Mouse (Mus musculus): ENCODE data around the gene Nr1d1.

The Nr1d1 gene

DNA sequence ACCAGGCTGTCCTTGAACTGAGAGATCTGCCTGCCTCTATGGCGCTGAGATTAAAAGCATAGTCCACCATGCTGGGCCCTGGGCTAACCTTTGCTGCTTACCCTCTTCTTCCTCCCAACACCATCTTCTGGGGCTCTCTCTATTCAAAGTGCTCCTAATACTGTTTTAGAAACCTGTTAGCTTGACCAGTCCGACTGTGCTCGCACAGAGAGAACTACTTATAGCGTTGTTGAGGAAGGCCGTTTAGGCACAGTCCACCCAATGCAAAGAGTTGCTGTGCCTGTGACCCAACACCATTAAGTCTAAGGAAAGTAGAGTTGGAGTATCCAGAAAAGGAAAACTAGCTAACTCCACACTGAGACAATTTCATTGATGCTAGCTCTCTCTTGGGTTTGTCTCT, 13.0 kb upstream of the Nr1d1 start:
- no peak for DNase-seq (ENCODE audit: low spot score in 2 of 2)

DNA sequence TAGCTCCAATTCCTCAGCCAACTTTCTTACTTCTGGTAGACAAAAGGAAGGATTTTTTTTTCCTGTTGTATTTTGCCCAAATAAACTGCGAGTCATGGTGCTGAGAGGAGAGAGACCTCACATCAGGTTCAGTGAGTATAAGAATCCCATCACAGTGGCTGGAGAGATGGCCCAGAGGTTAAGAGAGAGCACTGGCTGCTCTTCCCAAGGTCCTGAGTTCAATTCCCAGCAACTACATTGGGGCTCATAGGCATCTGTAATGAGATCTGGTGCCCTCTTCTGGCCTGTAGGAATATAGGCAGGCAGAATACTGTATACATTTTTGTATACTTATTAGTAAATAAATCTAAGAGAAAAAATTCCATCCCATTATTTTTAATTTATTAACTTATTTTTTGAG, 12.6 kb upstream of the Nr1d1 start:
- no peak for DNase-seq (ENCODE audit: low spot score in 2 of 2)

DNA sequence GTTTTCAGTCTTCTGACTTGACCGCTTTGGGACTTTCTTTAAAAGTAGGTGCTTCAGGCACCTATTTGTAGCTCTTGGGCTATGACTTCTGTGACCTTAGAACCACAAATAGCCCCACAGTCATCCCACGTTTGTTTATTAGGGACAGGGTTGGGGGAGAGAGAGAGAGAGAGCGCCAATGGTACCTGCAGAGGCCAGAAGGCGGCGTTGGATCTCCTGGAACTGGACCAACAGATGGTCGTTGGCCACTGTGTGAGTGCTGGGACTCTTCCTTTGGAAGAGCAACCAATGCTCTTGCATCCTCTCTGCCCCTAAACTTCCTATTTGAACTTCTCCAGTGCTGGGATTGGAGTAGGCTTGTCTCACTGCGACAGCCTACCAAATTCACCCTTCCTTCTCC, 12.1 kb upstream of the Nr1d1 start:
- no peak for DNase-seq (ENCODE audit: low spot score in 2 of 2)

DNA sequence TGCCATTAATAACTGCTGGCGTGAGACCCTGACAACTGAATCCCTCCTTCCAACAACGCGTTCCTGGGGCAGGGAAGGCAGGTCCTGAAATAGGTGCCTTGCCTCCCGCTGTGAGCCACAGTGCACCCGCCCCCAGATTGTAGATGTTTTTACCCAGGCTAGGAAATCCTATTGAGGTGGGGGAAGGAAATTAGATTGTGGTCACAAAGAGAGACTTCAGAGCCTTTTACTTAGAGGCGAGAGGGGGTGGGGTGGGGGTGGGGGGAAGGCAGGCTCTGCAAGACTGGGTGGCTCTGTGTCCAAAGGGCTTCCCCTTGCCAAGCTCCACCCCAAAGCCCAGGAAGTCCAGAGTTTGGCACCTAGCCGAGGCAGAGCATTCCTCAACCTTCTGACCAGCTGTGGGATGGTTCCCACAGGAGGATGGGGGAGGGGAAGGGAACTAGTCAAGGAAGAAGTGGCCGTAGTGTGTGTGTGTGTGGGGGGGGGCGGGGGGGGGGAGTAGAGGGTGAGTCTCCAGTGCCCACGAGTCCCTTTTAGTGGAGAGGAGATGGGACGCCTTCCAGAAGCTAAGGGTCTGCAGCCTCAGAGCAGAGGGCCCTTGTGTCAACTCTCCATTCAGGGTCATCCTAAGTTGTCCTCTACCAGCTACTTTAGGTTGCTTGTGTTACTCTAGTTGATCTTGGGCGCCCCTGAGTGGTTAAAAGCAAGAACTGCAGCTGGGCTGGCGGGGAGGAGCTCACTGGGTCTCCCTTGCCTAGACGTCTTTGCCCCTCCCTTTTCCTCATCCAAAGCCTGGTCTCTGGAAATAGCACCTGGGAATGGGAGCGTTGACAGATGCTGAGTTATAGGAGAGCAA, 11.5 kb upstream of the Nr1d1 start:
- peak; percentile 96 to 97 for DNase-seq (ENCODE audit: low spot score in 2 of 2)

DNA sequence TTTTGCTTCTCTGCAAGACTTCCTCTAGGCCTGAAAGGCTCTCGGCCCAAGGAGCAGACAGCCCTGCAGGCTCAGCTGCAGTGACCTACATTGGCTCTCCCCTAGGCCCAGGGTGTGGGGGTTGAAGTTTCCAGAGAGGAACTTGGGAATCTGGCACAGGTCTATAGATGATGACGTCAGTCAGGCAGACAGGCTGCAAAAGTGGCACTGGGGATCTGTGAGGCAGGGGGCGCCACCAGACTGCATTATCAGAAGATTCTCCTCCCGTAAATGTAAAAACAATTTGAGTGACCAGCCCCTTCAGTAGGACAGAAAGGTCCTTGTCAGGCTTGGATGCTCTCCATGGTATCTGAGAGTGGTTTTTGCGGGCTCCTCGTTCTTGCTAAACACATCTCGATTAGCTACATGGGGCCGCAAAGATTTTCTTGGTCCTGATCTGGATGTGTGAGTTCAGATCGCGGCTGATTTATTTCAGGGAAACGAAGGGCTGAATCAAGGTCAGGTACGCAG, 10.7 kb upstream of the Nr1d1 start:
- DNase-seq (ENCODE audit: low spot score in 2 of 2), result peak; percentile 93 to 94

DNA sequence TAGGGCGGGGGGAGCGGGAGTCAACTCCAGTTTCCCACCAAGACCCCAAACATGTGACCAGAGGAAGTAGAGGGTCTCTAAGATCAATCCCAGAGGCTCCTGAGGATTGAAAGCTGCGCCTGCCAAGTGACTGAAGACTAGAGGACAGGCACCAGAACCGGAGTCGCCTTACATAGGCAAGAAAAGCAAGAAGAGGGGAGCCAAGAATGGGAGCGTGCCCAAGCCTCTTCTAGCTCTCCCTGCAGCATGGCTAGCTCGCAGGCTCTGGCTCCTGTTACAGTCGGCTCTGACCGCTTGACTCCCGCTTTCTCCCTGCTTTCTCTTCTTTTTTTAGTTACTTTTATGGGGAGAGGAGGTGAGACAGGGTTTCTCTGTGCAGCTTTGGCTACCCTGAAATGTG, 10.1 kb upstream of the Nr1d1 start:
- DNase-seq (ENCODE audit: low spot score in 2 of 2), result peak in 1 of 2 experiments; percentile 38

DNA sequence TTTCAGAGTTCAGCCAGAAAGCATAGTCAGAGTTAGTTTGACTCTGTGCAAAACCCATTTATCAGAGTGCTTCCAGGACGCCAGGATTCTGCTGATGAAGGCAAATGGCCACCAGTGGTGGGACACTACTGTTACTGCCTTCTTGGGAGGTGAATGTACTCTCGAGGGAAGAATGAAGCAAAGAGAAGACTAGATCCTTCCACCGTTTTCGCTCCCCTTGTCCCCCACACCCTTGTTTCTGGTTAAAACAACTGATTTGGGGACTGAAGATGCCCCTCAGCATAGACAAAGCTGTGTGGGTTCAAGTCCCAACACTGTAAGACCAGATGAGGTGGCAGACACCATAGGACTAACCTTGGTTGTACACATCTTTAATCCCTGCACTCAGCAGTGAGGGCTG, 9.0 kb upstream of the Nr1d1 start:
- DNase-seq (ENCODE audit: low spot score in 2 of 2), result no peak

DNA sequence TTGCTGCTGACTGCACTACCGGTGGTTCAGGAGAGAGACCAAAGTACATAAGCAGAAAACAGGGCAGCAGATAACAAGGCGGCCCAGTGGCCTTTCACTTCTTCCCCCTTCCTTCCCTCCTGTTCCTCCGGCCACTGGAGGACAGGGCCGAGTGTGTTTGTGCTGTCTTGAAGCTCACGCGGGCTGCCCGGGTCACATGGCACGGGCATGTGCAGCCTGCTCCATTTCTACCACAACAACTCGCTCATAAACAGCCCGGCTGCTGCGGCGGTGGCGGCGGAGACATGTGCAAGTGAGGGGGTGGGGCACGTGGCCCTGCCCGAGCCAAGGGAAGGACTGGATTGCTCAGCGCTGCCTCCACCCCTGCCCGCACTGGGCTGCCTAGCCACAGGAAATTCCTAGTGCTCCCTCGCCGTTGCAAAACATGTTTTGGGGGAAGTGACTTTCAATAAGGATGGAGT, 8.1 kb upstream of the Nr1d1 start:
- peak; percentile 96 to 98 for DNase-seq (ENCODE audit: low spot score in 2 of 2)

DNA sequence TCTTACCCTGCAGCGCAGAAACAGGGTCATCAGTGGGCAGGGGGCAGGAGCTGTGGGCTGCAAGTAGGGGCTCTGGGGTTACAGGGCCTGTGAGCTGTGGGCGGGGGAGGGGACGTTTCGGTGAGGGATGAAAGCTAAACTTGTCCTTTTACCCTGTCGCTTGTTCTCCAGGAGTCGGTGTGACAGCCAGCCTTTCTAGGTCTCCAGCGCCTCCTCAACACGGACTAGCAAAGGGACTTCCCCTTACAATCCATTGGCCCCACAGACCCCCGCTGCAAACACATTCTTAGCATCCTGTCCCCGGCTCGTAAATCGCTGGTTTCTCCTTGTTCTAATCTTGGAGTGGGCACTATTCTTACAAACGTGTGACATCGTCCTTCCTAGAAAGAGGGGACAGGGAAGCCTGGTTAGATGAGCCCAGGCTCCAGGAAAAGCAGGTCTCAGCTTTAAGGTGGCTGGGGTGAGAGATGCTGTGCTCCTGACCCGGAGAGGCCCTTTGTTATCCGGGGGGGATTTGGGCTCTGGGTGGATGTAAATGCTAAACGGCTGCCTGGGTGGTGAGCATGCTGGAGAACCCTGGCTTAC, 7.6 kb upstream of the Nr1d1 start:
- peak; percentile 63 to 68 for DNase-seq (ENCODE audit: low spot score in 2 of 2)

DNA sequence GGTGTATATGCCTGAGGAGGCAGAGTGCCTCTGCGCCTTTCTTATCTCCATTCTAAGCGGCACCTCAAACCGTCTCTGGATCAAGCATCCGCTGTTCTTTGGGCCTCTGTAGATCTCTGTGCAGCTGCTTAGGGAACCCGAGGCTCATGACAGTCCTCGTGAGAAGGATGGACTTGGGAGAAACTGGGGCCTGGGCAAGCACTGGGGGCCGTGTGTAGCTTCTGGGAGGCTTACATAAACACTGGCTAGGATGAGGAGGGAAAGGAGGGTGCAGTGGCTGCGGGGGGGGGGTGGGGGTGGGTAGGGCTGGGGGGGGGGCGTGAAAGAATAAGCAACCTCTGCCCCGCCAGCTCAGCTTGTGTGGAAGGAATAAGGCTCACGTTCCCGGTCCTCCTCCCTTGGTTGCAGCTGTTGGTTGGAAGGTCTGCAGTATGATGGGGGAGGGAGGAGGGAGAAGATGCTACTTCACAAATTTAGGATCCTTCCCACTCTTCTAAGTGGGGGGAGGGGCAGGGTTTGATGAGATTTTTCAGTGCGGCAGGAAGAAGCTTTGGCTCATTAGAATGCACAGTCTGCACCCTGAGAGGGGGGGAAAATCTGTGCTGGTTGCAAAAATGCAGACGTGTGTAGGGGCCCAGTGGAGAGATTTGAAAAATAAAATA, 6.8 kb upstream of the Nr1d1 start:
- DNase-seq (ENCODE audit: low spot score in 2 of 2), result peak; percentile 90 to 93

DNA sequence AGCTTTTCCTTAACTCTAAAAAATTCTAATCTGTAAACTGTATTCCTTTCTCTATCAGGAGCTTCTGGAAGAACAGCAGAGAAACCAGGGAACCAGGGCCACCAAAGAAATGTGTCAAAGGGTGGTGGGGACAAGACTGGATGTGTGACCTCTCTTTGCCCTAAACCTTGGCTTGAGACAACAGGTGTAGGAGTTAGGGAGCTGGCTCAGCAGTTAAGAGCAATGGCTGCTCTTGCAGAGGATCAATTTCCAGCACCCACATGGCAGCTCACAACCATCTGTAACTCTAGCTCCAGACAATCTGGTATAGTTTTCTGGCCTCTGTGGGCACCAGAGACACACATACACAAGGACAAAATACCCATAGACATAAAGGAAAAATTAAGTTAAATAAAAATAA, 2.8 kb upstream of the Nr1d1 start:
- no peak for DNase-seq (ENCODE audit: low spot score in 2 of 2)

DNA sequence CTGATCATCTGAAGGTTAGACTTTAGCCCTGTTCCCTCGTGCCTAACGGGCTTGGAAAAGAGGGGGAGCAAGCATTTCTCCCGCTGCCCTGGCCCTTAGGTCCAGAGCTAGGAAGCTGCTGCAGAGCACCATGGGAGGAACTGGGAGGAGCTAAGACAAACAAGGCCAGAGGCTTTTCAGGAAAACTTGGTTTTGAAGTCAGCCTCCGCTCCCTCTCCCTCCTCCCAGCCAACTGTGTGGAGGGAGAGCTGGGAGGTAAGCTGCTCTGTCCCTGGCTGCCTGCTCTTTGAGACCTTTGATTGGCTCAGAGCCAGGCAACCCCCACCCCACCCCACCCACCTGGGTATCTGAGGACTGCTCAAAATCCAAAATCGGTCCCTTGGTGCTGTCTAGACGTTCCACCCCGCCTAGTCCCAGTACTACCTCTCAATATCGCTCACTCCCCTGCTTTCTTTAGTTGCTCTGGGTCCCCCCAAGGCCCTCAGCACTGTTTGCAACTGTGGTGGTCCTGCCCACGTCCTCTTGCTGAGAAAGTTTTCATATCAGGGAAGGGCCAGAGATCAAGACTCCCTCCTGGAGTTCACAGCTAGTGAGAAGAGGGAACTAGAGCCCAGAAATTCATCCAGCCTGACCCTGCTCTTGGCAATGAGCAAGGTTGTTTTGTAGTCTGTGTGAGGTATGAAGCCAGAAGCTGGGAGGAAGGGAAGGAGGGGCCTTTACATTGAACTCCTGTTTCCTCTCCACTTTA, 1.9 kb upstream of the Nr1d1 start:
- no peak for DNase-seq (ENCODE audit: low spot score in 2 of 2)

DNA sequence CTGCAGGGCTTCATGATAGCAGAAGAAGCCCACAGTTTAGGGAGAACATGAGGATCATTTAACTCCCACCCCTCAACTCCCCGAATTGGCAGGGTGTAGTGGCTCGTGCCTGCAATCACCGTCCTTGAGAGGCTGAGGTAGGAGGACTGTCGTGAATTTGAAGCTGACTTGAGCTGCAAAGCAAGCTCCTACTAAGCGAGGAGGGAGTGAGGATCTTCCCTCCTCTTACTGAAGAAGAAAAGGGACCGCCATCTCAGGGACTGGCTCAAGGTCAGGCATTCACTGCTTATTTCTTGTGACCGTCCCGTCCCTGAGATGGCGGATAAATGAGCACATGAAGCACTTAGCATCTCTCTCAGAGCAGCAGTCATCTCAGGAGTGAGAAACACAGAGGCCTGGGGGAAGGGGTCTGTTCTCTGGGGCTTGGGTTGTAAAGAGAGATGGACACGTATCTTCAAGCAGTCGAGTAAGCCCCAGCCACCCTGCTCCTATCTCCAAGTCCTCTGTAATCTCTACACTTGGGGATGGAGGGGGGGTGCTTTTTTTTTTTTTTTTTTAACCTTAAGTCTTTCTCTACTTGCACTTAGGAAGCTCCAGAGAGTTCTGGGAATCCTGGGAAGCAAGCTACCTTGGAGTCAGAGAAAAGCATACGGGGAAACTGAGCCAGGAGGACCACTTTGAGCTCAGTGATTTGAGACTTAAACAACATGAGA, 1.1 kb upstream of the Nr1d1 start:
- no peak for DNase-seq (ENCODE audit: low spot score in 2 of 2)

DNA sequence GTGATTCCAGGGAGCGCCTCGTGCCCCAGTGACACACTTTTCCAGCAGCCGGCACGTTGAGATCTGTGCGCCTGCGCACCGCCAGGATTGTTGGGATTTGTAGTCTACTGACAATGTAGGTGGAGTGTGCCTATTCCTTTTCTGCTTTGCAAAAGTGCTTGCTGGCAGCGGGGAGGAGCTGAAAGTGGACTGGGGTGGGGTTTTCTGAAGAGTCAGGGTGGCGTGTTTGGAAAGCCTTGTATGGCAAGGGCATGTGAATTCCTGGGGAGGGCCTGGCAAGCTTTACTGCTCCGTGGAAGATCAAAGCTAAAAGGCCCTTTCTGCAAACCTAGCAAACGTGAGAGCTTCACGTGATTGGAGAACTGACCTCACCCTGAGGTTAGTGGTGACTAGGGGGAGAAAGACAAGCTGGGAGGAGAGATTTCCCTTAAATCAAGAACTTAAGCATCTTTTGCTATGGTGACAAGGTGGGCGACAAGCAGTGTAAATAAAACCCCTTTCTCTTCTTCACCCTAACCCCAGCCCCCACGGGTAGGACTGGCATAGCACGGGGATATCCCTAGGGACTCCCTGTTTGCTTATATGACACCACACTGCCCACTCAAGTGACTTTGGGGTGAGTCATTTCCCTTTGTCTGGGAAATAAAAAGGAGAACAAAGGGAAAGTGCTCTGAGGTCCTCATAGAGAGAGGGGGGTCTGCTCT, 367 bp upstream of the Nr1d1 start:
- peak; percentile 100 for DNase-seq (ENCODE audit: low spot score in 2 of 2)

DNA sequence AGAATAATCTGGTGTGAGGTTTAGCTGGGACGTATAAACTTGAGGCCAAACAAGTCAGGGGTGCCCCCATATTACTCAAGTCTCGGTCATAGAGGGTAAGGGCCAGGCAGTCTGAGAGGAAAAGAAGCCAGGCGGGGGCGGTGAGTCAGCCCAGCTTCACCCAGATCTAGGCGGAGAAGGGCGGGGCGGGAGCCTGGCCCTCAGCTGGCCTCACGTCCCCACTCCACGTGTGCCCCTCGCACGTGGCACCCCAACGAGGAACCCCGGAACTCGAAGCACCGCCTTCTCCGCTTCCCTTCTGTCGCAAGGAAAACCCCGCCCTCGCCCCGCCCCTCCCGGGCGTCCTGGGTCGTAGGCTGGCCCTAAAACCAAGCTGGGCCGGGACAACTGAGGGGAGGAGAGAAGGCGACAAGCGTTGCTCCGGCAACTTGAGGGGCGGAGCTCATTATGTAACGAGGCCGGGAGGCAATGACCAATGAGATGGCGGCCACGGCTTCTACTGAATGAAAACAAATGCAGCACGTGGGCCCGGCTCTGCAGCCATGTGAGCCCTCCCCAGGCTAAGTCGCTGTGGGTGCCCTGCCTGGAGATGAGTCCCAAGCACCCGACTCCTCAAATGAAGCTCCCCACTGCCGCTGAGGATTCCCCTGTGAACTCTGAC, 1.4 kb downstream of the Nr1d1 start:
- peak; percentile 99 for DNase-seq (ENCODE audit: low spot score in 2 of 2)

DNA sequence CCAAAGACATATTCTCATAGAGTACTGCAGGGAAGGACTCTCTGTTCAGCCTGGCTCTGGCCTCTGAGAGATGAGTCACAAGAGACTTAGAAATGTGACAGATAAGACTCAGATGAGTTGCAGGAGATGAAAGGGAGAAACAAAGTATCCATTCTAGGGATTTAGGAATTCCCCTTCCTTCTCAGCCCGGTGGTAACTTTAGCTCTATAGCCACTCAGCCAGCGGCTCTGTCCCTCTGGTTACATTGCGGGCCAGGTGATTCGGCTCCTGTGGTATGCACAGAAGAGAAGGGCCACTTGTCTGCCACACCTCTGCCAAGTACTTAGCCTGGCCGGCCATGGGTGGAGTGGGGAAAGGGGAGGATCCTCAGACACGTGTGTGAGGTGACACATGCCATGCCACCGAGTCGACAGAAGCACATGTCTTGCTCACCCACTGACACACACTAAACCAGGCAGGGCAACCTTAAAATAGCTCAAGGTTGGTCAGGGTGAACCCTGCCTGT, 2.4 kb downstream of the Nr1d1 start:
- DNase-seq (ENCODE audit: low spot score in 2 of 2), result peak in 1 of 2 experiments; percentile 46

DNA sequence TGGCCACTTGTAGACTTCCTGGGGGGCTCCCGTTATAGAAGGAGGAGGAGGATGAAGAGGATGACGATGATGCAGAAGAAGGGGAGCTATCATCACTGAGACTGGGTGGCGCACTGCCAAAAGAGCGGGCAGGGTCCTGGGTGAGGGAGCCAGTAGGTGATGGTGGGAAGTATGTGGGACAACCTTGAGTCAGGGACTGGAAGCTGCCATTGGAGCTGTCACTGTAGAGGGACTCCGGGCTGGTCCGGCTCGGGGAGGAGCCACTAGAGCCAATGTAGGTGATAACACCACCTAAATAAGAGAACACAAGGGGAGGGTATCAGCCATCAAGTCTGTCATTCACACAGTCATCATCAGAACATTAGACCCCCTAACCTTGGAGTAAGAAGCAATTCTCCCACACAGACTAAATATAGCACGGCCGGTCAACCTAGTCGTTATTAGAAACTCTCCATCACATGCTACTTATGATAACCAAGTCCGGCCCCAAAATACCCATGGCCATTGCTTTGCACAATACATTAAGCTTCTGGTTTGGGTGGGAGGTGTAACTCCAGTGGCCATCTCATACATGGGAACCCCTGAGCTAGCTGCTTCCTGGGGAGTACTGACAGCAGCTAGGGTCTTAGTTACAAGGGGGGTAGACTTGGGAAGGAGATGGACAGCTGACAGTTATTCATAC, 3.1 kb downstream of the Nr1d1 start:
- DNase-seq (ENCODE audit: low spot score in 2 of 2), result peak in 1 of 2 experiments; percentile 71

DNA sequence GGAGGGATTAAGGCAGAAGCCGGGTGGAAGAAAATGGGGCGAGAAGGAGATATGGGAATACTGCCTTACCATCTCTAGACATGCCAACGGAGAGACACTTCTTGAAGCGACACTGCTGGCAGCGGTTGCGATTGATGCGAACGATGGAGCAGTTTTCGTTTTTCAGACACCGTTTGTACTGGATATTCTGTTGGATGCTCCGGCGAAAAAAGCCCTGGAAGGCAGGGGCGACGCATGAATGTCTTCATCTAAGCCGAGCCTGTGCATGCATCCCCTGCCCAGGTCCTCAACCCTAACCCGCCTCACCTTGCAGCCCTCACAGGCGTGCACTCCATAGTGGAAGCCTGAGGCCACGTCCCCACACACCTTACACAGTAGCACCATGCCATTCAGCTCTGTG, 4.0 kb downstream of the Nr1d1 start:
- peak in 1 of 2 experiments; percentile 50 for DNase-seq (ENCODE audit: low spot score in 2 of 2)

All from right cerebral cortex, postnatal 10 days (tissue).